Mouse (Mus musculus) liver, embryonic 14.5 days (tissue): ENCODE results near the gene Coro1a. TPM values are rescaled to one million over a fixed set of nuclear protein-coding genes. Genes with fewer than 3 reads are reported as not detected.

Experiments
- ATAC-seq: fragments of 200-750 bp; cut with Nextera tagmentation; 2 replicates; pipeline ENCODE4 v1.8.0; 2017; ENCODE audit warnings: moderate number of reproducible peaks, mild to moderate bottlenecking, moderate library complexity; ENCODE audit not compliant: insufficient read depth
- DNase-seq, 3 experiments: peaks; one replicate each; pipeline ENCODE4 v3.0.0-alpha.2; 2012 to 2013; ENCODE audit warnings: low read depth in 3 of 3, low spot score in 3 of 3
- H3K27ac ChIP-seq: fragments of 300-500 bp; sonication (generic); 2 replicates; pipeline ENCODE4 v1.5.1; 2014; ENCODE audit warnings: moderate library complexity, mild to moderate bottlenecking, control low read depth, inconsistent platforms
- H3K27me3 ChIP-seq: fragments of 300-500 bp; sonication (generic); 2 replicates; pipeline ENCODE4 v1.6.1; 2014; ENCODE audit warnings: mild to moderate bottlenecking, low read length, moderate library complexity; ENCODE audit not compliant: control insufficient read depth, insufficient read depth
- H3K36me3 ChIP-seq: fragments of 300-500 bp; sonication (generic); replicated peaks from 2 replicates; pipeline ENCODE4 v1.6.1; 2014; ENCODE audit warnings: low read depth; ENCODE audit not compliant: control insufficient read depth, insufficient read depth
- H3K4me1 ChIP-seq, 2 experiments: fragments of 200-500 bp in 1 of 2; fragments of 300-500 bp in 1 of 2; sonication (generic) in 1 of 2; replicated peaks; 2 replicates each; pipeline ENCODE4 v1.6.1; 2012 to 2014; ENCODE audit warnings: antibody characterized with exemption in 1 of 2, inconsistent platforms in 1 of 2, low read length in 1 of 2; ENCODE audit not compliant: control insufficient read depth in 2 of 2, insufficient read depth in 2 of 2
- H3K4me2 ChIP-seq: fragments of 300-500 bp; sonication (generic); 2 replicates; pipeline ENCODE4 v1.6.1; 2014; ENCODE audit warnings: low read depth, mild to moderate bottlenecking, control low read depth, moderate library complexity
- H3K4me3 ChIP-seq, 2 experiments: fragments of 200-500 bp in 1 of 2; fragments of 300-500 bp in 1 of 2; sonication (generic) in 1 of 2; 2 replicates each; pipeline ENCODE4 v1.5.1; 2012 to 2014; ENCODE audit warnings: low read depth in 2 of 2, low read length in 2 of 2, mild to moderate bottlenecking in 2 of 2, control low read depth in 1 of 2, inconsistent platforms in 1 of 2, moderate library complexity in 1 of 2; ENCODE audit not compliant: insufficient read depth in 1 of 2
- H3K9ac ChIP-seq: fragments of 300-500 bp; sonication (generic); replicated peaks from 2 replicates; pipeline ENCODE4 v1.6.1; 2014; ENCODE audit warnings: mild to moderate bottlenecking, control low read depth, moderate library complexity
- H3K9me3 ChIP-seq: fragments of 300-500 bp; sonication (generic); 2 replicates; pipeline ENCODE4 v1.6.1; 2016; ENCODE audit warnings: low read length, mixed read lengths; ENCODE audit not compliant: control insufficient read depth
- CTCF ChIP-seq: IDR thresholded peaks from 2 replicates; pipeline ENCODE4 v1.5.1; 2016; ENCODE audit warnings: antibody characterized with exemption, low read depth, control low read depth
- EP300 ChIP-seq: IDR thresholded peaks from 2 replicates; pipeline ENCODE4 v1.6.1; 2016; ENCODE audit warnings: antibody characterized with exemption, low read depth
- WGBS: fragments of 180-500 bp; shearing (Covaris S2); extraction: QIAGEN DNeasy Blood & Tissue Kit; methylation state at CpG from one replicate; pipeline ENCODE4 v1.1.7; 2014; ENCODE audit not compliant: insufficient replicate concordance; 5-methylcytosine and 5-hydroxymethylcytosine counted together
- polyA plus RNA-seq, 2 experiments: library from polyadenylated mRNA; depleted of rRNA in 1 of 2; stranded (reverse) in 1 of 2; unstranded in 1 of 2; fragments of >200 nt; fragmentation: Nextera tagmentation in 1 of 2; extraction: Ambion mirVana in 1 of 2; gene quantifications; 2 replicates each; pipeline versions ENCODE4 v1.2.1 to v1.2.3; 2012 to 2014

The Coro1a gene
- polyA plus RNA-seq (2012; rRNA removed) (48.0 and 52.5 TPM in 2 replicates), polyA plus RNA-seq (2014; fragmentation: Nextera tagmentation; extraction: Ambion mirVana) (65.6 and 81.5 TPM in 2 replicates)

DNA sequence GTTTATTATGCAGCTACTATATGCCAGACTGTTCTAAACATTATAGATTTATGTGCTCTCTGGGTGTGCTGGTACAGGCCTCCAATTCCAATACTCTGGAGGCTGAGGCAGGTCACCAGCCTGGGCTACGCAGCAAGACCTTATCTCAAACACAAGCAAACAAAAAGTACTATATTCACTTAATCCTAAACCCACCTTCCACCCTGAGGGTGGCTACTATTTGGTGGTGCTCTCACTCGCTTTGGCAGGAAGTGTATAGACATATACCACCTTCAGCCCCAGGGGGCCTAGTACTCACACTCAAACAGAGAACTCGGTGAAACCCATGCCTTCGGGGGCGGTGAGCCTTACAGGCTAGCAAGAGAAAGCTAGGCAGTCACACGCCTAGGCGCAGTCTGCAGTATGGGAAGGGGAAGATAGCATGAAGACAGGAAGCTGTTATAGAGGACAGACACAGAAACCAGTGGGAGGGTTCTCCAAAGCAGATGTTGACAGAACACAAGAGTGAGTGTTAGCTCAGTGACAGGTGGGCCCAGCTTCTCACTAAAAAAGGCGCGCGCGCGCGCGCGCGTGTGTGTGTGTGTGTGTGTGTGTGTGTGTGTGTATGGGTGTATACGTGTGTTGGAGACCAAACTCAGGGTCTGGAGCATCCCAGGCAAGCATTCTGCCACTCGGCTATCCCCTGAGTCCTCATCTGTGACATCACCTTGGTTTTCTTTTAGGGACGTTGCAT is at the start of gene Coro1a:
Gene Coro1a, minus strand, starts transcription at position 346 of the 733 bp plus-strand sequence.
- Histone ChIP-seq H3K9me3 (no peaks in the 10 kb centered on the region), H3K4me1 (0 out of 4 replicates have a peak, but pooled peaks cover 0 to 2% of the 10 kb centered on the region in 2 experiments), H3K4me3 (no peak within 1 kb of the TSS), H3K27ac (no peak within 1 kb of the TSS), H3K27me3 (peaks cover 3% of the 10 kb centered on the region), H3K4me2 (no peak within 1 kb of the TSS), H3K36me3 (no peaks in the 10 kb centered on the region), H3K9ac (no peak within 1 kb of the TSS)
- WGBS, result 44% methylated on average over 19 of the region's 19 CpGs
- ATAC-seq, result peak; percentile 38; the same call in 1 of the 2 replicates
- no peak for DNase-seq
- TF ChIP-seq CTCF (no peak), EP300 (no peak)

DNA sequence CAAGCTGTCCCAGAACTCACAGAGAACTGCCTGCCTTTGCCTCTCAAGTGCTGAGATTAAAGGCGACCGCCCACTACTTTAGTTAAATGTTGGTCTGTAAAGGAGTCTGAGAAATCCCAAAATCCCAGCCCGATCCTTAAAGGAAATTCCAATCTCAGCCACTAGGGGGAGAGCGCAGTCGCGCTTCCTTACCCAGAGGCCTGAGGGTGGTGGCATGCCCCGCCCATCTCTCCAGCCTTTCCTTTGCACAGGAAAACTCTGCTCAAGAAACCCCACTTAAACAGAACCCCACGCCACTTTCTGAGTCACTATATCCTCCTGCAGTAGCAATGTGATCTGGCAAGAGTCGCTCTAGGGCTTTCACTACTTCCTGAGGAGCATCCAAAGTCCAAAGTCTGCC is 47.3 kb upstream of the Coro1a start:
- peak in 2 of 3 experiments; percentile 55 to 63 for DNase-seq
- no peak overlapping the region for H3K4me2 ChIP-seq
- H3K27me3 ChIP-seq, result no peaks in the 10 kb centered on the region
- H3K27ac ChIP-seq, result no peak overlapping the region
- peak; percentile 34; the same call in 1 of the 2 replicates for ATAC-seq
- no peak overlapping the region for H3K4me3 ChIP-seq
- peaks cover 3 to 12% of the 10 kb centered on the region in 2 experiments for H3K4me1 ChIP-seq
- WGBS, result 3% methylated on average over 9 of the region's 9 CpGs
- no peaks in the 10 kb centered on the region for H3K36me3 ChIP-seq
- no peaks in the 10 kb centered on the region for H3K9me3 ChIP-seq
- TF ChIP-seq CTCF (peak; percentile 94), EP300 (no peak)
- H3K9ac ChIP-seq, result no peak overlapping the region

DNA sequence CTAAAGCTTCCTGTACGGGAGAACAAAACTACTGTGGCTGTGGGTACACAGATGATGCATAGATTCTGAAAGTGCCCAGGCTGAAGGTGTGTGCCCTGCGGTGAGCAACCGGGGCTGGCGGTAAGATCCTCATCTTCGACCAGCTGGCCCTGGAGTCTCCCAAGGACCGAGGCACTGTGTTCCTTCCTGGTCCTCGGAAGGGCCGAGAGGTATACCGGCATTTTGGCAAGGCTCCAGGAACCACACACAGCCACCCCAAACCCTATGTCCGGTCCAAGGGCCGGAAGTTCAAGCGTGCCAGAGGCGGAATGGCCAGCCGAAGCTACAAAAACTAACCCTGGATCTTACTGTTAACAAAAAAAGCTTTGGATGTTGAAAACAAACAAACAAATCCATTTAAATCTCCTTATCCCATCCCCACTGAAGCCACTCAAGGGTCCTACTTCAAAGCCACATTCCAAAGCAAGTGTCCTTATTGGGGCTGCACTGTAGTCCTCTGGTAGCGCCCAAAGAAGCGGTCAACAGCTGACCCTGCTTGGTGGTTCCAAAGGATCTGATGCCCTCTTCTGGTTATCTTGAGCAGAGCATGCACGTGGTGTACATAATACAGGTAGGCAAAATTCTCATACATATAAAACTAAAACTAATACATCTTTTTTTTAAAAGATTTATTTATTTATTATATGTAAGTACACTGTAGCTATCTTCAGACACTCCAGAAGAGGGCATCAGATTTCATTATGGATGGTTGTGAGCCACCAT is 42.2 kb upstream of the Coro1a start:
- TF ChIP-seq EP300 (no peak), CTCF (peak; percentile 31)

DNA sequence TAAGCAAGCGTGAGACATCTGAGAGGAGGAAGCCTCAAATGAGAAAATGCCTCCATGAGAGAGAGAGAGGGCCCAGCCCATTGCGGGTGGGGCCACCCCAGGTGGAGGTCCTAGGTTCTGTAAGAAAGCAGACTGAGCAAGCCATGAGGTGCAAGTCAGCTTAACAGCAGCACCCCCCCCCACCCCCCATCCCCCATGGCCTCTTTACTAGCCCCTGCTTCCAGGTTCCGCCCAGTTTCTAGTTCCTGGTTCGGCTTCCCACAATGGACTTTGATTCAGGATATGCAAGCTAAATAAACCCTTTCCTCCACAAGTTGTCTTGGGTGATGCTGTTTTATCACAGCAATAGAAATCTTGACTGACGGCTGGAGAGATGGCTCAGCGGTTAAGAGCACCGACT is 41.2 kb upstream of the Coro1a start:
- WGBS, result 73% methylated on average over 7 of the region's 7 CpGs
- DNase-seq, result no peak
- H3K4me3 ChIP-seq, result no peak overlapping the region
- H3K9me3 ChIP-seq, result no peaks in the 10 kb centered on the region
- H3K4me2 ChIP-seq, result no peak overlapping the region
- H3K27me3 ChIP-seq, result no peaks in the 10 kb centered on the region
- H3K9ac ChIP-seq, result no peak overlapping the region
- H3K27ac ChIP-seq, result no peak overlapping the region
- no peak for ATAC-seq
- TF ChIP-seq EP300, result no peak
- TF ChIP-seq CTCF, result no peak
- H3K4me1 ChIP-seq, result peaks cover 0 to 11% of the 10 kb centered on the region in 2 experiments; a peak in 2 of 4 replicates
- H3K36me3 ChIP-seq, result no peaks in the 10 kb centered on the region

More for the DNA sequence above, 42.2 kb upstream of the Coro1a start:
- Histone ChIP-seq H3K27ac (no peak overlapping the region), H3K9ac (no peak overlapping the region), H3K4me1 (peaks cover 0 to 14% of the 10 kb centered on the region in 2 experiments; a peak in 2 of 4 replicates), H3K4me3 (no peak overlapping the region), H3K27me3 (no peaks in the 10 kb centered on the region), H3K4me2 (no peak overlapping the region), H3K9me3 (no peaks in the 10 kb centered on the region), H3K36me3 (no peaks in the 10 kb centered on the region)
- 79% methylated on average over 17 of the region's 17 CpGs for WGBS
- DNase-seq (no peak), ATAC-seq (no peak)

DNA sequence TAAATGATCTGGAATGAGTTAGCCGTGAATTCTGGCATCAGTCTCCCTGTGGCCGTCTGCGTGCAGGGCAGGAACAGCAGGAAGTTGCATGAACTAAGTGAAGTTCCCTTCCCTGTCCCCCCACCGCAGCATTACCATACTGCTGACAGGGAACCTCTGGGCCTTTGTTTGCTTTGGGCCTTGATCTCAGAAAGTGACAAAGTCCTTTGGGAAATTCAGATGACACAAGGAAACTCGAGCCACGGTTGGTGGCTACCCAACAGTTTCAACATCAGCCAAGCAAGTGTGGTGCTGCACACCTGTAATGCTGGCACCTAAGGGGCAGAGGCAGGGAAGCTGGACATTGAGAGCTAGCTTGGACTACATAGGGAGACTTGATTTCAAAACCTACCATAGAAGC is 39.2 kb upstream of the Coro1a start:
- Histone ChIP-seq H3K36me3 (no peaks in the 10 kb centered on the region), H3K27ac (peak overlapping the region; percentile 29), H3K9ac (no peak overlapping the region), H3K27me3 (no peaks in the 10 kb centered on the region), H3K4me1 (peaks cover 0 to 11% of the 10 kb centered on the region in 2 experiments; a peak in 2 of 4 replicates), H3K4me2 (peak overlapping the region; percentile 51), H3K4me3 (peak overlapping the region; percentile 21 to 30; a peak in 3 of 4 replicates), H3K9me3 (no peaks in the 10 kb centered on the region)
- DNase-seq (peak in 1 of 3 experiments; percentile 40), ATAC-seq (peak; percentile 51)
- WGBS, result 15% methylated on average over 6 of the region's 6 CpGs
- no peak for TF ChIP-seq EP300
- TF ChIP-seq CTCF, result no peak
